Mouse (Mus musculus) subcutaneous adipose tissue, adult 2 months (tissue): ENCODE measurements around the gene Gm45753. TPM values are rescaled to one million over a fixed set of nuclear protein-coding genes. Genes with fewer than 3 reads are reported as not detected.

Source experiments
- polyA plus RNA-seq: library from polyadenylated mRNA; depleted of rRNA; stranded (reverse); fragments of >200 nt; gene quantifications from 2 replicates; pipeline ENCODE4 v1.2.3, GENCODE M21; 2012; ENCODE audit warnings: low replicate concordance; rRNA removed

Gm45753 gene
- polyA plus RNA-seq, result not detected in 2 replicates

GRCm38 (mm10) chr8:45308366-45308765 is at the start of gene Gm45753:
Gene Gm45753 (minus strand): TSS chr8:45308466.

GRCm38 (mm10) chr8:45332685-45333409 is 24.6 kb upstream of the Gm45753 start, which contains the start of gene Cyp4v3:
Gene Cyp4v3 (minus strand): TSS chr8:45333216.

DNA sequence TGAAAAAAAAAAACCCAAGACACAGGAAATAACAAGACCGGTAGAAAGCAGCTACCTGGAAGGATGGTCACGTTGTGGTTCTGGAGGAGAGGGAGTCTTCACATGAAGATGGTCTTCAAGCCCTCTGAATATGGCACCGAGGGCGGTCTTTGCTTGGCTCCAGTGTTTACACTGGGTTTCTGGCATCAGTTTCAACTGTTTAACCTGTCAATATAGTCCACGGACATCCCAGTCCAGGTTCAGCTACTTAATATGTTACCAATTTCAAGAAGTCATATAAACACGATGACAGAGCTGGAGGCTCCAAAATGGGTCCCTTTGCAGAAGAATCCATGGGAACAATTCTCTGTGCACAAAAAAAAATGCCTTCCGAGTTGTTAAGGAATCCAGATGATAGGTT is 13.6 kb downstream of the Gm45753 start, which contains the start of gene Klkb1:
Gene Klkb1, minus strand, starts transcription at position 173 of the 400 bp plus-strand sequence.

GRCm38 (mm10) chr8:45261920-45262319 is 46.3 kb downstream of the Gm45753 start, which contains the start of gene F11:
Gene F11 (minus strand): TSS chr8:45262031.

Other genes starting within 250 kb of the Gm45753 start
- gene Mtnr1a, start 239.3 kb downstream of the Gm45753 start, polyA plus RNA-seq, result not detected in 2 replicates
- not detected in 2 replicates for gene F11, start 46.4 kb downstream of the Gm45753 start, polyA plus RNA-seq
- 0.12 and 0.13 TPM in 2 replicates for gene Klkb1, start 13.6 kb downstream of the Gm45753 start, polyA plus RNA-seq
- 7.5 and 20.2 TPM in 2 replicates for gene Cyp4v3, start 24.8 kb upstream of the Gm45753 start, polyA plus RNA-seq
- gene Fam149a, start 73.8 kb upstream of the Gm45753 start, polyA plus RNA-seq, result 10.9 and 13.6 TPM in 2 replicates
- 7.1 and 8.5 TPM in 2 replicates for gene Tlr3, start 102.6 kb upstream of the Gm45753 start, polyA plus RNA-seq
- 19.5 and 46.8 TPM in 2 replicates for gene Sorbs2, start 199.3 kb upstream of the Gm45753 start, polyA plus RNA-seq